Mouse (Mus musculus): ENCODE results near the gene Actr2. TPM values are rescaled to one million over a fixed set of nuclear protein-coding genes. Genes with fewer than 3 reads are reported as not detected.
"Not testable (repeated sequence)": the region's sequence is repeated elsewhere in the genome, so short reads cannot be mapped to it uniquely, and the experiment has no call there.

The Actr2 gene
- total RNA-seq, 2 experiments from 2014 or later: 214 to 237 TPM

- ATAC-seq (replicated peaks; ENCODE audit: poor library complexity): no peak
Observed at GRCm38 (mm10) chr11:20116701-20117100, 4.0 kb upstream of the Actr2 start.

- no peak for ATAC-seq (replicated peaks; ENCODE audit: poor library complexity)
Observed at GRCm38 (mm10) chr11:20116030-20116551, 3.4 kb upstream of the Actr2 start.

- ATAC-seq (replicated peaks; ENCODE audit: poor library complexity): peak; percentile 70
Observed at GRCm38 (mm10) chr11:20112006-20112740, 540 bp downstream of the Actr2 start.

- peak; percentile 16 for ATAC-seq (replicated peaks; ENCODE audit: poor library complexity)
Observed at GRCm38 (mm10) chr11:20108151-20108550, 4.6 kb downstream of the Actr2 start.

GRCm38 (mm10) chr11:20107683-20108082 lies 5.0 kb downstream of the Actr2 start:
- peak; percentile 47 for ATAC-seq (replicated peaks; ENCODE audit: poor library complexity)

GRCm38 (mm10) chr11:20106946-20107345 lies 5.8 kb downstream of the Actr2 start:
- no peak for ATAC-seq (replicated peaks; ENCODE audit: poor library complexity)

- peak; percentile 12 for ATAC-seq (replicated peaks; ENCODE audit: poor library complexity)
Observed at GRCm38 (mm10) chr11:20103949-20104348, 8.8 kb downstream of the Actr2 start.

GRCm38 (mm10) chr11:20086306-20086705 lies 26.4 kb downstream of the Actr2 start:
- ATAC-seq (replicated peaks; ENCODE audit: poor library complexity): no peak

- ATAC-seq (replicated peaks; ENCODE audit: poor library complexity): no peak
Observed at GRCm38 (mm10) chr11:20085635-20086034, 27.1 kb downstream of the Actr2 start.

- ATAC-seq (replicated peaks; ENCODE audit: poor library complexity): no peak
Observed at GRCm38 (mm10) chr11:20075415-20075814, 37.3 kb downstream of the Actr2 start.

- no peak for ATAC-seq (replicated peaks; ENCODE audit: poor library complexity)
Observed at GRCm38 (mm10) chr11:20072826-20073225, 39.9 kb downstream of the Actr2 start.

GRCm38 (mm10) chr11:20072174-20072573 lies 40.5 kb downstream of the Actr2 start:
- ATAC-seq (replicated peaks; ENCODE audit: poor library complexity): peak; percentile 71

- peak; percentile 57 for ATAC-seq (replicated peaks; ENCODE audit: poor library complexity)
Observed at GRCm38 (mm10) chr11:20068346-20069004, 44.2 kb downstream of the Actr2 start.

GRCm38 (mm10) chr11:20067521-20067920 lies 45.2 kb downstream of the Actr2 start:
- no peak for ATAC-seq (replicated peaks; ENCODE audit: poor library complexity)

GRCm38 (mm10) chr11:20066106-20066505 lies 46.6 kb downstream of the Actr2 start:
- no peak for ATAC-seq (replicated peaks; ENCODE audit: poor library complexity)

- no peak for ATAC-seq (replicated peaks; ENCODE audit: poor library complexity)
Observed at GRCm38 (mm10) chr11:20064926-20065325, 47.8 kb downstream of the Actr2 start.

- ATAC-seq (replicated peaks; ENCODE audit: poor library complexity): not testable (repeated sequence)
Observed at GRCm38 (mm10) chr11:20064086-20064485, 48.6 kb downstream of the Actr2 start.

- not testable (repeated sequence) for ATAC-seq (replicated peaks; ENCODE audit: poor library complexity)
Observed at GRCm38 (mm10) chr11:20062801-20063200, 49.9 kb downstream of the Actr2 start.

- ATAC-seq (replicated peaks; ENCODE audit: poor library complexity): no peak
Observed at GRCm38 (mm10) chr11:20059736-20060135, 53.0 kb downstream of the Actr2 start.

GRCm38 (mm10) chr11:20057429-20057828 lies 55.3 kb downstream of the Actr2 start:
- no peak for ATAC-seq (replicated peaks; ENCODE audit: poor library complexity)

GRCm38 (mm10) chr11:20056168-20056567 lies 56.5 kb downstream of the Actr2 start:
- no peak for ATAC-seq (replicated peaks; ENCODE audit: poor library complexity)

- no peak for ATAC-seq (replicated peaks; ENCODE audit: poor library complexity)
Observed at GRCm38 (mm10) chr11:20054617-20055016, 58.1 kb downstream of the Actr2 start.
